Mouse (Mus musculus): Measurements from ENCODE around the gene Nav2. TPM values are rescaled to one million over a fixed set of nuclear protein-coding genes. Genes with fewer than 3 reads are reported as not detected.

Nav2 gene
- polyA plus RNA-seq, 1 experiment from 2014 or later, result 22.4 TPM

GRCm38 (mm10) chr7:48894152-48894551 lies 14.4 kb upstream of the Nav2 start:
- ATAC-seq (peak; percentile 44), DNase-seq (ENCODE audit: low spot score) (peak; percentile 69)
- no peak overlapping the region for H3K9ac ChIP-seq (replicated peaks; ENCODE audit: low read depth)

GRCm38 (mm10) chr7:48894763-48895162 lies 13.8 kb upstream of the Nav2 start:
- Histone ChIP-seq H3K36me3 (ENCODE audit: insufficient read depth, low read length) (no peaks in the 10 kb centered on the region), H3K4me3 (ENCODE audit: low read depth, low read length) (no peak overlapping the region), H3K4me2 (replicated peaks; ENCODE audit: low read depth, low read length) (no peak overlapping the region), H3K27me3 (replicated peaks; ENCODE audit: insufficient read depth, low read length) (no peaks in the 10 kb centered on the region), H3K27ac (ENCODE audit: low read length) (peak overlapping the region; percentile 38; the same call in 1 of the 2 replicates), H3K9me3 (ENCODE audit: low read length) (no peaks in the 10 kb centered on the region), H3K4me1 (ENCODE audit: insufficient read depth, low read depth, low read length) (peaks cover 17% of the 10 kb centered on the region; the same call in 1 of the 2 replicates), H3K9ac (replicated peaks; ENCODE audit: low read depth) (no peak overlapping the region)
- TF ChIP-seq EP300 (IDR thresholded peaks at IDR 0.05), result no peak
- TF ChIP-seq CTCF (IDR thresholded peaks at IDR 0.05), result no peak
- 57% methylated on average over 6 of the region's 6 CpGs for WGBS
- ATAC-seq, result no peak
- DNase-seq (ENCODE audit: low spot score), result peak; percentile 46

More at GRCm38 (mm10) chr7:48894152-48894551, 14.4 kb upstream of the Nav2 start:
- Histone ChIP-seq H3K4me2 (replicated peaks; ENCODE audit: low read depth, low read length) (no peak overlapping the region), H3K27ac (ENCODE audit: low read length) (no peak overlapping the region), H3K4me1 (ENCODE audit: insufficient read depth, low read depth, low read length) (peaks cover 17% of the 10 kb centered on the region; the same call in 1 of the 2 replicates), H3K27me3 (replicated peaks; ENCODE audit: insufficient read depth, low read length) (no peaks in the 10 kb centered on the region), H3K36me3 (ENCODE audit: insufficient read depth, low read length) (no peaks in the 10 kb centered on the region), H3K4me3 (ENCODE audit: low read depth, low read length) (no peak overlapping the region), H3K9me3 (ENCODE audit: low read length) (no peaks in the 10 kb centered on the region)
- TF ChIP-seq CTCF (IDR thresholded peaks at IDR 0.05) (peak; percentile 87), EP300 (IDR thresholded peaks at IDR 0.05) (no peak)
- WGBS, result under 1% methylated on average over 6 of the region's 6 CpGs

DNA sequence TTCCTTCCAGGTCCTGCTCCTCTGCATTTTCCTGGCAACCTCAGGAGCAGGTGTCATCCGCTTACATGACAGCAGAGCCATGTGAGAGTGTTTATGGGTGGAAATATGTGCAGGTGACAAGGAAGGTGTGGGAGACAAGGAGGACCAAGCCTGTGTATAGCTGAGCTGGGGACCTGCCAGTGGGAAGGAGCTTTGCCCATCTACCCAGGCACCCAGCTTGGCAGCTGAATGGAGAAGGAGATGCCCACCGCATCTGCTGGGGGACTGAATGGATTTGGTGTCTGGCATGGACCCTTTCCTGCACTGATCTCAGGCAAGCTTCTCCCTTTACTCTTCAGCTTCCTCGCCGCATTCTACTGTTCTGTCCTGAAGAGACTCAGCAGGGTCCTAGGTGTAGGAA lies 13.0 kb upstream of the Nav2 start:
- H3K4me3 ChIP-seq (ENCODE audit: low read depth, low read length), result no peak overlapping the region
- H3K9ac ChIP-seq (replicated peaks; ENCODE audit: low read depth), result no peak overlapping the region
- H3K9me3 ChIP-seq (ENCODE audit: low read length), result no peaks in the 10 kb centered on the region
- 92% methylated on average over 4 of the region's 4 CpGs for WGBS
- TF ChIP-seq EP300 (IDR thresholded peaks at IDR 0.05) (no peak), CTCF (IDR thresholded peaks at IDR 0.05) (no peak)
- DNase-seq (ENCODE audit: low spot score) (no peak), ATAC-seq (no peak)
- H3K27ac ChIP-seq (ENCODE audit: low read length), result no peak overlapping the region
- peaks cover 17% of the 10 kb centered on the region; the same call in 1 of the 2 replicates for H3K4me1 ChIP-seq (ENCODE audit: insufficient read depth, low read depth, low read length)
- no peaks in the 10 kb centered on the region for H3K27me3 ChIP-seq (replicated peaks; ENCODE audit: insufficient read depth, low read length)
- H3K36me3 ChIP-seq (ENCODE audit: insufficient read depth, low read length), result no peaks in the 10 kb centered on the region
- H3K4me2 ChIP-seq (replicated peaks; ENCODE audit: low read depth, low read length), result no peak overlapping the region

DNA sequence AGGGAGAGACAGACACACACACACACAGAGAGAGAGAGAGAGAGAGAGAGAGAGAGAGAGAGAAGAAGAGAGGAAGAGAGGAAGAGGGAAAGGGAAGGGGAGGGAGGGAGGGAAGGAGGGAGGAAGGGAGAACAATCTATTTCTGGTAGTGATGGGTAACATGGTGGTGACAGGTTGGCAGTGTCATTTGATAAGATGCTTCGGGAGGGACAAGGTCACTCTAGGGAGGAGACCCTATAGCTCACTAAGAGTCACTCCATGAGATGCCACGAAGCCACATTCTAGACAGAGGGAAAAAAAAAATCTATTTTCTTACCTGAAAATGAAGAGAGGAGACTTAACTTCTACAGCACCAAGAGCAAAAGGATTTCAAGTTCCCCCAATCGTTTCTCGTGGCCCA lies 12.5 kb upstream of the Nav2 start:
- no peaks in the 10 kb centered on the region for H3K27me3 ChIP-seq (replicated peaks; ENCODE audit: insufficient read depth, low read length)
- no peak for ATAC-seq
- H3K9me3 ChIP-seq (ENCODE audit: low read length), result no peaks in the 10 kb centered on the region
- TF ChIP-seq EP300 (IDR thresholded peaks at IDR 0.05) (no peak), CTCF (IDR thresholded peaks at IDR 0.05) (no peak)
- H3K4me2 ChIP-seq (replicated peaks; ENCODE audit: low read depth, low read length), result no peak overlapping the region
- WGBS, result 61% methylated on average over 4 of the region's 4 CpGs
- no peaks in the 10 kb centered on the region for H3K36me3 ChIP-seq (ENCODE audit: insufficient read depth, low read length)
- H3K4me3 ChIP-seq (ENCODE audit: low read depth, low read length), result no peak overlapping the region
- H3K27ac ChIP-seq (ENCODE audit: low read length), result no peak overlapping the region
- H3K9ac ChIP-seq (replicated peaks; ENCODE audit: low read depth), result no peak overlapping the region
- DNase-seq (ENCODE audit: low spot score), result no peak
- peaks cover 17% of the 10 kb centered on the region; the same call in 1 of the 2 replicates for H3K4me1 ChIP-seq (ENCODE audit: insufficient read depth, low read depth, low read length)

GRCm38 (mm10) chr7:48897539-48898163 lies 10.9 kb upstream of the Nav2 start:
- H3K27me3 ChIP-seq (replicated peaks; ENCODE audit: insufficient read depth, low read length), result no peaks in the 10 kb centered on the region
- TF ChIP-seq EP300 (IDR thresholded peaks at IDR 0.05), result no peak
- no peak for TF ChIP-seq CTCF (IDR thresholded peaks at IDR 0.05)
- no peaks in the 10 kb centered on the region for H3K36me3 ChIP-seq (ENCODE audit: insufficient read depth, low read length)
- ATAC-seq (no peak), DNase-seq (ENCODE audit: low spot score) (no peak)
- no peak overlapping the region for H3K4me3 ChIP-seq (ENCODE audit: low read depth, low read length)
- H3K4me1 ChIP-seq (ENCODE audit: insufficient read depth, low read depth, low read length), result peaks cover 17% of the 10 kb centered on the region; the same call in 1 of the 2 replicates
- no peak overlapping the region for H3K9ac ChIP-seq (replicated peaks; ENCODE audit: low read depth)
- H3K27ac ChIP-seq (ENCODE audit: low read length), result no peak overlapping the region
- H3K9me3 ChIP-seq (ENCODE audit: low read length), result no peaks in the 10 kb centered on the region
- 43% methylated on average over 24 of the region's 24 CpGs for WGBS
- no peak overlapping the region for H3K4me2 ChIP-seq (replicated peaks; ENCODE audit: low read depth, low read length)

DNA sequence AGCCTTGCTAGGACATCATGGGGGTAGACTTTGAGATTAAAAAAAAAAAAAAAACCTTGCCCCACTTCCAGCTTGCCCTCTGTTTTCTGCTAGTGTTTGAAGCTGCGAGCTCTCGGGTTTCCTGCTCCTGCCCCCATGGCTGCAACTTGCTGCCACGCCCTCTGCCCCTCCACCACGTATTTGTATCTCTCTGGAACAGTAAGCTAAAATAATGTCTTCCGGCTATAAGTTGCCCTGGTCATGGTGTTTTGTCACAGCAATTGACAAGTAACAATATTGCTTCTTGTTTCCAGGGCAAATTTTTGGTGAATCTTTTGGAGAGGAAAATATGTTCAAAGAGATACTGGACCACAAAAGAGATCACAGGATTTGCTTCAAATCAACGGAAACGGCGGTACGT lies 10.1 kb upstream of the Nav2 start:
- H3K4me3 ChIP-seq (ENCODE audit: low read depth, low read length), result no peak overlapping the region
- H3K4me1 ChIP-seq (ENCODE audit: insufficient read depth, low read depth, low read length), result peaks cover 17% of the 10 kb centered on the region; the same call in 1 of the 2 replicates
- H3K9me3 ChIP-seq (ENCODE audit: low read length), result no peaks in the 10 kb centered on the region
- H3K4me2 ChIP-seq (replicated peaks; ENCODE audit: low read depth, low read length), result no peak overlapping the region
- TF ChIP-seq EP300 (IDR thresholded peaks at IDR 0.05) (no peak), CTCF (IDR thresholded peaks at IDR 0.05) (no peak)
- peak overlapping the region; percentile 11; the same call in 1 of the 2 replicates for H3K27ac ChIP-seq (ENCODE audit: low read length)
- no peak for DNase-seq (ENCODE audit: low spot score)
- H3K9ac ChIP-seq (replicated peaks; ENCODE audit: low read depth), result no peak overlapping the region
- no peak for ATAC-seq
- H3K27me3 ChIP-seq (replicated peaks; ENCODE audit: insufficient read depth, low read length), result no peaks in the 10 kb centered on the region
- 45% methylated on average over 9 of the region's 9 CpGs for WGBS
- no peaks in the 10 kb centered on the region for H3K36me3 ChIP-seq (ENCODE audit: insufficient read depth, low read length)

Data from lung, postnatal 0 days (tissue).